Mouse (Mus musculus) MEL (cell line): ENCODE measurements around the gene Efcab2. TPM values are rescaled to one million over a fixed set of nuclear protein-coding genes. Genes with fewer than 3 reads are reported as not detected.

Source experiments
- DNase-seq: peaks from one replicate; pipeline ENCODE4 v3.0.0; 2011; ENCODE audit warnings: low read depth, low spot score
- H3K27ac ChIP-seq: 2 replicates; pipeline ENCODE4 v1.5.1; 2012; ENCODE audit warnings: low read depth, mild to moderate bottlenecking, control low read depth, low read length, moderate library complexity; ENCODE audit not compliant: control insufficient read depth
- H3K27me3 ChIP-seq, 2 experiments: fragments of 150-350 bp in 1 of 2; sonication (generic) in 1 of 2; 2 replicates each; pipeline ENCODE4 v1.6.1; 2012; ENCODE audit warnings: low read length in 2 of 2, mild to moderate bottlenecking in 2 of 2, improper control_type of control experiment in 1 of 2, moderate library complexity in 1 of 2; ENCODE audit not compliant: insufficient read depth in 2 of 2, control insufficient read depth in 1 of 2
- H3K36me3 ChIP-seq, 2 experiments: 2 replicates each; pipeline ENCODE4 v1.6.1; 2012 to 2014; ENCODE audit warnings: low read length in 2 of 2, improper control_type of control experiment in 1 of 2, inconsistent platforms in 1 of 2, mild to moderate bottlenecking in 1 of 2; ENCODE audit not compliant: insufficient read depth in 2 of 2, control insufficient read depth in 1 of 2
- H3K4me1 ChIP-seq, 2 experiments: fragments of 150-350 bp in 1 of 2; sonication (generic) in 1 of 2; 2 replicates each; pipeline ENCODE4 v1.6.1; 2012; ENCODE audit warnings: low read length in 2 of 2, improper control_type of control experiment in 1 of 2, mild to moderate bottlenecking in 1 of 2; ENCODE audit not compliant: insufficient read depth in 2 of 2, control insufficient read depth in 1 of 2
- H3K4me3 ChIP-seq, 2 experiments: fragments of 150-350 bp in 1 of 2; sonication (generic) in 1 of 2; 2 replicates each; pipeline ENCODE4 v1.5.1; 2012; ENCODE audit warnings: low read depth in 2 of 2, low read length in 2 of 2, mild to moderate bottlenecking in 2 of 2, moderate library complexity in 2 of 2, control low read depth in 1 of 2, improper control_type of control experiment in 1 of 2; ENCODE audit not compliant: control insufficient read depth in 1 of 2, insufficient read depth in 1 of 2
- H3K79me2 ChIP-seq: 2 replicates; pipeline ENCODE4 v1.6.1; 2012; ENCODE audit warnings: mild to moderate bottlenecking, low read length, moderate library complexity; ENCODE audit not compliant: control insufficient read depth, poor library complexity, insufficient read depth
- H3K9ac ChIP-seq: 2 replicates; pipeline ENCODE4 v1.6.1; 2012; ENCODE audit warnings: low read depth, mild to moderate bottlenecking, control low read depth, low read length, moderate library complexity; ENCODE audit not compliant: control insufficient read depth, poor library complexity, severe bottlenecking
- H3K9me3 ChIP-seq: fragments of 150-350 bp; sonication (generic); replicated peaks from 2 replicates; pipeline ENCODE4 v1.6.1; 2012; ENCODE audit warnings: mild to moderate bottlenecking, low read length, improper control_type of control experiment, moderate library complexity; ENCODE audit not compliant: insufficient read depth
- CTCF ChIP-seq, 3 experiments: IDR thresholded peaks in 2 of 3; conservative IDR thresholded peaks in 1 of 3; 2 replicates each; pipeline ENCODE4 v1.5.1; 2011 to 2012; ENCODE audit warnings: low read length in 3 of 3, low read depth in 2 of 3, mild to moderate bottlenecking in 2 of 3, improper control_type of control experiment in 1 of 3, inconsistent platforms in 1 of 3, mixed read lengths in 1 of 3, moderate library complexity in 1 of 3; ENCODE audit not compliant: control insufficient read depth in 1 of 3, insufficient read depth in 1 of 3, poor library complexity in 1 of 3, severe bottlenecking in 1 of 3
- ETS1 ChIP-seq: IDR thresholded peaks from 2 replicates; pipeline ENCODE4 v1.6.1; 2012; ENCODE audit warnings: low read depth, mild to moderate bottlenecking, inconsistent platforms, low read length, improper control_type of control experiment, moderate library complexity
- HCFC1 ChIP-seq: IDR thresholded peaks from 2 replicates; pipeline ENCODE4 v1.6.1; 2012; ENCODE audit warnings: low read depth, mild to moderate bottlenecking, inconsistent platforms, low read length, improper control_type of control experiment, moderate library complexity
- MAFK ChIP-seq: IDR thresholded peaks from 2 replicates; pipeline ENCODE4 v1.6.1; 2011; ENCODE audit warnings: low read depth, mild to moderate bottlenecking, low read length, improper control_type of control experiment, borderline replicate concordance
- MEF2A ChIP-seq: IDR thresholded peaks from 2 replicates; pipeline ENCODE4 v1.6.1; 2014; ENCODE audit warnings: low read depth, mild to moderate bottlenecking, inconsistent platforms, low read length, improper control_type of control experiment; ENCODE audit not compliant: poor library complexity, insufficient replicate concordance, severe bottlenecking; ENCODE audit errors: extremely low read depth
- MXI1 ChIP-seq: IDR thresholded peaks from 2 replicates; pipeline ENCODE4 v1.6.1; 2011; ENCODE audit warnings: mild to moderate bottlenecking, low read depth, low read length, improper control_type of control experiment
- MYB ChIP-seq: IDR thresholded peaks from 2 replicates; pipeline ENCODE4 v1.6.1; 2011; ENCODE audit warnings: mild to moderate bottlenecking, low read depth, low read length, improper control_type of control experiment
- NELFE ChIP-seq: IDR thresholded peaks from 2 replicates; pipeline ENCODE4 v1.6.1; 2011; ENCODE audit warnings: low read depth, low read length, improper control_type of control experiment
- POLR2A ChIP-seq, 2 experiments: IDR thresholded peaks; 2 replicates each; pipeline ENCODE4 v1.6.1; 2011 to 2012; ENCODE audit warnings: low read length in 2 of 2, mild to moderate bottlenecking in 2 of 2, control low read depth in 1 of 2, improper control_type of control experiment in 1 of 2, low read depth in 1 of 2, moderate library complexity in 1 of 2; ENCODE audit not compliant: control insufficient read depth in 1 of 2, insufficient read depth in 1 of 2, poor library complexity in 1 of 2
- POLR2AphosphoS2 ChIP-seq: IDR thresholded peaks from 2 replicates; pipeline ENCODE4 v1.6.1; 2011; ENCODE audit warnings: low read length, improper control_type of control experiment
- POLR2AphosphoS5 ChIP-seq: IDR thresholded peaks from 2 replicates; pipeline ENCODE4 v1.6.1; 2012; ENCODE audit warnings: low read depth, borderline replicate concordance, mild to moderate bottlenecking, inconsistent platforms, low read length, moderate library complexity, mixed read lengths
- RAD21 ChIP-seq: IDR thresholded peaks from 2 replicates; pipeline ENCODE4 v1.6.1; 2011; ENCODE audit warnings: mild to moderate bottlenecking, low read depth, low read length, improper control_type of control experiment
- SMC3 ChIP-seq: IDR thresholded peaks from 2 replicates; pipeline ENCODE4 v1.6.1; 2011; ENCODE audit warnings: low read depth, low read length, improper control_type of control experiment
- TCF12 ChIP-seq: IDR thresholded peaks from 2 replicates; pipeline ENCODE4 v1.6.1; 2014; ENCODE audit warnings: low read depth, mild to moderate bottlenecking, inconsistent platforms, low read length, improper control_type of control experiment, moderate library complexity
- USF1 ChIP-seq: IDR thresholded peaks from 2 replicates; pipeline ENCODE4 v1.6.1; 2014; ENCODE audit warnings: low read depth, mild to moderate bottlenecking, inconsistent platforms, low read length, improper control_type of control experiment, moderate library complexity
- ZC3H11A ChIP-seq: IDR thresholded peaks from 2 replicates; pipeline ENCODE4 v1.6.1; 2012; ENCODE audit warnings: low read depth, mild to moderate bottlenecking, inconsistent platforms, low read length, improper control_type of control experiment
- ZKSCAN1 ChIP-seq: IDR thresholded peaks from 2 replicates; pipeline ENCODE4 v1.6.1; 2012; ENCODE audit warnings: low read depth, mild to moderate bottlenecking, inconsistent platforms, low read length, improper control_type of control experiment, moderate library complexity
- ZMIZ1 ChIP-seq: IDR thresholded peaks from 2 replicates; pipeline ENCODE4 v1.6.1; 2012; ENCODE audit warnings: low read depth, mild to moderate bottlenecking, inconsistent platforms, low read length, improper control_type of control experiment, moderate library complexity
- ZNF384 ChIP-seq: IDR thresholded peaks from 2 replicates; pipeline ENCODE4 v1.6.1; 2012; ENCODE audit warnings: low read depth, mild to moderate bottlenecking, inconsistent platforms, low read length, improper control_type of control experiment
- polyA plus RNA-seq, 2 experiments: library from polyadenylated mRNA; stranded (reverse) in 1 of 2; unstranded in 1 of 2; fragments of >175 nt in 1 of 2; fragments of >200 nt in 1 of 2; gene quantifications; 2 replicates each; pipeline versions ENCODE4 v1.2.1 to v1.2.4; 2012; ENCODE audit warnings: low replicate concordance in 2 of 2, low read depth in 1 of 2; ENCODE audit not compliant: insufficient read length in 2 of 2, insufficient read depth in 1 of 2, missing spikeins in 1 of 2
- total RNA-seq: library from RNA; depleted of rRNA; stranded (reverse); fragments of 300-350 nt; gene quantifications from 2 replicates; pipeline ENCODE4 v1.2.3, GENCODE M21; 2012

The Efcab2 gene
- total and polyA plus RNA-seq, 3 experiments = 0.85 to 3.2 TPM; not detected in 1

DNA sequence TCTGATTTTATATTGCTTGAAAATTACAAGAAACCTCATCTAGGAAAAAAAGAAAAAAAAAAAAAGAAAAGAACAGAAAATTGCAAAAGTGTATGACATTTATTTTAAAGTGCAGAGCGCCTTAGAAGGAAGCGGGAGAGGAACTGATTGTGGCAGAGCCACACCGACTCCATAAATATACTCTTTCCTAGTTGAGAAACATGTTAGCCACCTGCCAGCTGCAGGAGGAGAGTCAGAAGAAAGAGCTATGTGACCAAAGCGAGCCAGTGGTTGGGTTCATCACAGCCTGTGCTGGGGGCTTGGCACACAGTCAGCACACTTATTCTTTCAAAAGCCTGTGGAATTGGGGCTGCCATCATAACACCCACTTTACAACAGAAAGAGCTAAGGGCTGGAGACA is 33.2 kb upstream of the Efcab2 start:
- H3K9me3 ChIP-seq = no peaks in the 10 kb centered on the region
- TF ChIP-seq SMC3 = no peak
- no peak for TF ChIP-seq MYB
- no peak for TF ChIP-seq MAFK
- no peak for TF ChIP-seq NELFE
- no peak for TF ChIP-seq ZNF384
- TF ChIP-seq TCF12 = no peak
- no peaks in the 10 kb centered on the region for H3K27me3 ChIP-seq
- H3K4me1 ChIP-seq = peaks cover 3 to 14% of the 10 kb centered on the region in 2 experiments
- H3K9ac ChIP-seq = no peak overlapping the region
- H3K79me2 ChIP-seq = peaks cover 4% of the 10 kb centered on the region; the same call in 1 of the 2 replicates
- H3K36me3 ChIP-seq = peaks cover 0 to 8% of the 10 kb centered on the region in 2 experiments; a peak in 2 of 4 replicates
- H3K4me3 ChIP-seq = no peak overlapping the region
- no peak for DNase-seq
- no peak overlapping the region for H3K27ac ChIP-seq

DNA sequence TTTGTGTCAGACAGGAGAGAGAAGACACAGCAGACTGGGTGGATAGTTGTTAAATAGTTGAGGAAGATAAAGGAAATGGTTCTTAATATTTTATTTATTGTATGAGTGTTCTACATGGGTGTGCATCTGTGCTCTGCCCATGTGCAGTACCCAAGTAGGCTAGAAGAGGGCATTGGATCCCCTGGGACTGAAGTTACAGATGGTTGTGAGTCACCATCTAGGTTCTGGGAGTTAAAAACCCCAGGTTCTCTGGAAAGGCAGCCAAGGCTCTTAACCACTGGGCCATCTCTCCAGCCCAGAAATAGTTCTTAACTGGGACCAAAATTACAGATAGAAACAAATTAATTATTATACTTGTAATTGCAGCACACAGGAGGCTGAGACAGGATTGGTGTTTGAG is 30.5 kb upstream of the Efcab2 start:
- no peak for DNase-seq
- no peak overlapping the region for H3K27ac ChIP-seq
- H3K9ac ChIP-seq = no peak overlapping the region
- no peak overlapping the region for H3K4me3 ChIP-seq
- TF ChIP-seq MAFK (no peak), RAD21 (no peak), HCFC1 (no peak), USF1 (no peak), CTCF (IDR thresholded peaks at IDR 0.05 in 2 of 3, conservative IDR thresholded peaks at IDR 0.05 in 1 of 3; ENCODE audit: control insufficient read depth in 1 of 3, insufficient read depth in 1 of 3, low read depth in 2 of 3, low read length in 3 of 3, poor library complexity in 1 of 3, severe bottlenecking in 1 of 3) (no peak), ZKSCAN1 (no peak), ETS1 (no peak), ZMIZ1 (no peak), MXI1 (no peak), POLR2AphosphoS5 (no peak)
- H3K27me3 ChIP-seq = no peaks in the 10 kb centered on the region
- no peaks in the 10 kb centered on the region for H3K79me2 ChIP-seq
- H3K4me1 ChIP-seq = no peaks in the 10 kb centered on the region; a peak in 1 of 4 replicates
- no peaks in the 10 kb centered on the region for H3K36me3 ChIP-seq
- no peaks in the 10 kb centered on the region for H3K9me3 ChIP-seq

GRCm38 (mm10) chr1:178376061-178376460 is 29.8 kb upstream of the Efcab2 start:
- H3K27ac ChIP-seq = no peak overlapping the region
- H3K36me3 ChIP-seq = no peaks in the 10 kb centered on the region
- no peak overlapping the region for H3K9ac ChIP-seq
- peak; percentile 54 for DNase-seq
- H3K4me1 ChIP-seq = no peaks in the 10 kb centered on the region; a peak in 1 of 4 replicates
- H3K9me3 ChIP-seq = no peaks in the 10 kb centered on the region
- H3K27me3 ChIP-seq = no peaks in the 10 kb centered on the region
- H3K4me3 ChIP-seq = no peak overlapping the region
- TF ChIP-seq ZC3H11A (no peak), MEF2A (no peak), POLR2A (IDR thresholded peaks at IDR 0.05; ENCODE audit: control insufficient read depth in 1 of 2, insufficient read depth in 1 of 2, low read depth in 1 of 2, low read length in 2 of 2, poor library complexity in 1 of 2) (no peak), ZNF384 (no peak), POLR2AphosphoS2 (no peak)
- no peaks in the 10 kb centered on the region for H3K79me2 ChIP-seq
